Mouse (Mus musculus): ENCODE measurements around the gene Colgalt2.
"Not testable (repeated sequence)": the region's sequence is repeated elsewhere in the genome, so short reads cannot be mapped to it uniquely, and the experiment has no call there.

Colgalt2 gene

DNA sequence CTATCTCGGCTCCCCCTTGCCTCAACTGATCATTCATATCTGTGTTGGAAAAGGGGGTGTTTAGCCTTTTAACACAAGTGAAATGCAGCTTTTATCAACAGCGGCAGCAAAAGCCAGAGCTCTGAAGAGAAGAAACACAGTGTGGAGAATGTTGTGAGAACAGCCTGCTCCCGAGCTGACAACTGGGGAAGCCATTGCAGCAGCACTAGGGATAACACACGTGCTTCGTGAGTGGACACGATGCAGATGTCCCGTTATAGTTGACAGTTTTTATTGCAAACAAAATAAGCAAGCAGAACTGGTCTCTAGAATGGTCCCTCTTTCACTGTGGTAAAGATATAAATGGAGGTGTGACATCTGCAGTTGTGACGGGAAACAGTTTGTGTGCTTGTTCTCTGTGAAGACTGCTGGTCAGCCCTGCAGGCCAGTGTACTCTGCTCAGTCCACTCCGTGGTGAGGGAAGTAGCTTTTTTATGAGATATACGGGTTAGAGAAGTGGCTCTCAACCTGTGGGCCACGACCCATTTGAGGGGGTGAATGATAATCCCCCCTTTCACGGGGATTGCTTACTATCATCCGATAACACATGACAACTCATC, 16.8 kb downstream of the Colgalt2 start:
- in situ Hi-C loops (cut with MboI; ENCODE audit: low sequenced_read_pairs): no loop called here

DNA sequence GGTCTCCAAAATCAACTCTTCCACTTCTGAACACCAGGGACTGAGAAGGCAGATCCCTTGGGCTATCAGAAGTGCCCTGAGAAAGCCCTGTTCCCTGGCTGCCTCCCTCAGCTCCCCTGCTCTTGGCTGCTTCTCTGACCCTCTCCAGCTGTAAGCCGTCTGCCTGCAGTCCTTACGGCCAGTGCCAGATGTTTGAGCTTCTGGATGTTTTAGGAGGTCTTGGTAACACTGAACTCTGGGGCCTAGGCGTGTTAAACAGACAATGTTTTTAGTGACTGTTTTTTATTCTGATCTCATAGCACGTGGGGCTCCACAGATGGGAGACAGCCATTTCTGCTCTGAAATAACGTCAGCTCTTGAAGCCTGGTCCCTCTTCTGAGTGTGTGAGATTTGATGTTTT, 18.0 kb downstream of the Colgalt2 start:
- in situ Hi-C loops (cut with MboI; ENCODE audit: low sequenced_read_pairs): no loop called here

DNA sequence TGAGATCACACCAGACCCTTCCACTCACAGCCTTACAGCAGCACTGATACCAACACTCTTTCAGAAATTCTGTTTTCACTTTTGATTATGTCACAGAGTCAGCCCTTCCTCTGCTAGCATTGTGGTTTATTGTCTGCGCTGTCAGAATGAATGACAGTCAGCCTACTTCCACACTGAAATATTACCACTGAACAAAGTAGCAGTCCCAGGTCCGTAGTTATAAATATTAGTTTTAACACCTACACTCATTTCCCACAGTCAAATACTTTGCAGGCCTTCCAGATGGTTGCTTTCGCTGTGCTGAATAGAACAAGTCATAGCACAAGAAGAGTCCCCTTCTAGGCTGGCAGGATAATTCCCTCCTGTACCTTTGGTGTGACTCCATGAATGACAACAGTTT, 22.7 kb downstream of the Colgalt2 start:
- in situ Hi-C loops (cut with MboI; ENCODE audit: low sequenced_read_pairs): no loop called here

DNA sequence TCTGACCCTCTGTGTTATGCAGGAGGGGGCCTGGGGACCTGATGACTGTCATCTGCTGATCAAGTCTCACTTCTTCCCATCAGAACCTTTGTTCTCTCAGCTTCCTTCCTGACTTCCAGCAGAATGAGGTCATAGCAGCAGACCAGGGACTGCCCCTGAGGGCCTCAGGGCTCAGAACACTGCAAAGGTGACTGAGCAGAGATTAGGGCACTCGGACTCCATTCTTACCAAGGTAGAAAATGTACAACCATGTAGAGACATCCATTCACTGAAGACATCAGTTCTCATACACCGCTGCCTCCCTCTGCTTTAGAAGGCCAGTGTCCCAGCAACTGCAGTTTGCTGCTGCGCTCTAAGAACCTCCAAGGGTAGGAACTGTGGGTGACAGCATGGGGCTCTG, 23.4 kb downstream of the Colgalt2 start:
- in situ Hi-C loops (cut with MboI; ENCODE audit: low sequenced_read_pairs): no loop called here

DNA sequence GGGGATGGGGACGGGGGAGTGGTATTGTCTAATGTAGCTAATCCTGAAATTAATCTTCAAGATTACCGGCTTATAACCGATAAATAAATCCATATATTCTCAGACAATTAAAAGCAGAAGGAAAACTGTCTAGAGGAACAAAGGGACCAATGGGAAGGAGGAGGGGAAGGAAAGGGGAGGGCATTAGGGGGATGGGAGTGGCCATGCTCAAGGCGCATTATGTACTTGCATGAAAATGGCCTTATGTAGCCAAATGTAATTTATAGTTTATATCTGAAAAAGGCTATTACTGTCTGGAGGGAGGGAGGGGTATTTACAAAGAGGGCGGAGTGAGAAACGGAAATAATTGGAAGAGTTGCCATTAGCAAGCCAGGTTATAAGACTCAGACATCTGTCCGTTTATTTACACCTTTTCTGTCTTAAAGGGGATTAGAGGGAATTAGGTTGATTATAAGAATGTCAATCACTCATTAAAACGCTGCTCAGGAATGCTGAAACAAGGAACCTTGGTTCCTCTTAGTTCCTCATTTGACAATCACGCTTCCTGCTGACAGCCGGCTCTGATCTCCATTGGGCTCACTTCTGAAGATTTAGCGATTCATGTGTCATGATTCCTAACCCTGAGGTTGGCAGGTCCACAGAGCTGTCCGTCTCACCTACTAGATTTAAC, 28.4 kb downstream of the Colgalt2 start:
- in situ Hi-C loops (cut with MboI; ENCODE audit: low sequenced_read_pairs): no loop called here

DNA sequence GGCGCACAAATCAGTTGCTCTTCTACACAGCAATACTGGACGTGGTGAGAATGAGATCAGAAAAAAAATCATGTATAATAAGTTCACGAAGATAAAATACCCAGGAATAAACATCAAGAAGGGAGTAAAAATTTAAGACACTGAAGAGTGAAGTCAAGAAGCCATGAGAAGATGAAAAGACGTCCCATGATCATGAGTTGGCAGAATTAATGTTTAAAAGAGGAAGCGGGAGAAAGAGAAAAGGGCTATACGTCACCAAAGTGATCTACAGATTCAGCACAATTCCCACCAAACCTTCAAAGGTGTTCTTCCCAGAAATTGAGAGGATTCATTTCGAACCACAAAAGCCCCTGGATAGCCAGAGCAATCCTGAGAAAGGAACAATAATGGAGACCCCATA, 30.2 kb downstream of the Colgalt2 start:
- in situ Hi-C loops (cut with MboI; ENCODE audit: low sequenced_read_pairs): no loop called here

DNA sequence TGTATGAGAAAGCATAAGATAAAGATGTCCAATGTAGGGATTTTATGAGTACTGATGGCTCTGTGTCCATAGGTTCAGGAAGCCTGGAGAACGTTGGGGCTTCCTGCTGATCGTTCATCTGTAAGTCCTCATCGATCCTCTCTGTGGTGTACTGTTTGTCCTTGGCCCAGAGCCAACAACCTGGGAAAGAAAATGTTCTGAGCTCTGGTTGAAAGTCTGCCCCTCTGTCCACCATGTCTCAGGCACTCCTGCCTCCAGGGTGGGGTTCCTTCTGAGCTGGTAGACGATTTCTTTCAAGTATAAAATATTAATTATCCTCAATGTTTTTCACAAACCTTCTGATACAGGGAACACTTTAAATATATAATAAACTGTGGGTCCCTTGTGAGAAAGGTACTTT, 34.5 kb downstream of the Colgalt2 start:
- in situ Hi-C loops (cut with MboI; ENCODE audit: low sequenced_read_pairs): no loop called here

DNA sequence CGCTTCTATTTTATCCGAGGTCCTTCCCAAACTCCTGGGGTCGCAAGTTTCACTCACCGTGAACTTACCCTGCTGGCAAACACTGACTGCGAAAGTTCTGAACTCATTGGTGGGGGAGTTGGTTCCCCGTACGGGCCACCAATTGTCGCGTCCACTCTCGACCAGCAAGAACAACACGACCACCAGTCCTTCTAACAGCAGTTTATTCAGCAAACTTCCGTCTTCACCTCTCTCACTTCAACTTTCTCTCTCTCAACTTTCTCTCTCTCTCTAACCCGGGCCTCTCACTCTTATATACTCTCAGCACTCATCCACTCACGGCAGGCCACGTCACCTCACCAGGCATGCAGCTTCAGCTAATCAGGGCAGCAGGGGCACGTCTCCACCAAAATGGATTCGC, 37.9 kb downstream of the Colgalt2 start:
- in situ Hi-C loops (cut with MboI; ENCODE audit: low sequenced_read_pairs): not testable (repeated sequence)

DNA sequence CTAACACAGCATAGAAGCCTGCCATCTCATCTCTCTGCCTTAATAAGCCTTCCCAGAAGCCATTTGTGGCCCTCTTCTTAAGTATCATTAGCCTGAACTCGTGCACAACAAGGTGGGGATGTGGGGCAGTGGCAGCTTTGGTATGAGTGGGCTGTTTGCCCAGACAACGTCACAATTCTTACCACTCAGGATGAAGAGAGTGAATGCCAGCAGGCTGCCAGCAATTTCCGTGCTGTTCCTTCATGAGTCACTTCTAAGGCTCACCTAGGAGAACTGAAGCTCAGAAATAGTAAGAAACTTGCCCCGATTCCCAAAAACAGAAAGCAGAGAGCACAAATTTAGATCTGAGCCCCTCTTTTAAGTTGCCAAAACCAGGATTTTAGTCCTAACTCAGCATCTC, 39.8 kb downstream of the Colgalt2 start:
- in situ Hi-C loops (cut with MboI; ENCODE audit: low sequenced_read_pairs): no loop called here

DNA sequence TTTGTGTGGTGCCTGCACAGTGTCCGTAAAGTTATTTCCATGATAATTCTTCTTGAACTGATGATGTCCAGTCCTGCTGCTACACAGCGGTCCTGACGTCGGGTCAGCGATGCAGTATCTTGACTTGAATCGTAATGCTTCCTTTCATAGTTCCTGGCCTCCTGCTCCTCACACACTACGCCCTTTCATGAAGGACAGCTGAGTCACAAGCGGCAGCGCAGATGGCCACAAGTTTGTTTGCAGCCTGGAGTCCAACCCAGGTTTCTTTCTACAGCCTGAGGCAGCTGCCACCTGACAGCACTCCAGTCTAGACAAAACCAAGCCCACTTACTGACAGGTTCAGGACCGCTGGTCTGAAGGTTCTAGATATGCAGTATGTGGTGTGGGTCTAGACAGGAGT, 40.2 kb downstream of the Colgalt2 start:
- in situ Hi-C loops (cut with MboI; ENCODE audit: low sequenced_read_pairs): no loop called here

DNA sequence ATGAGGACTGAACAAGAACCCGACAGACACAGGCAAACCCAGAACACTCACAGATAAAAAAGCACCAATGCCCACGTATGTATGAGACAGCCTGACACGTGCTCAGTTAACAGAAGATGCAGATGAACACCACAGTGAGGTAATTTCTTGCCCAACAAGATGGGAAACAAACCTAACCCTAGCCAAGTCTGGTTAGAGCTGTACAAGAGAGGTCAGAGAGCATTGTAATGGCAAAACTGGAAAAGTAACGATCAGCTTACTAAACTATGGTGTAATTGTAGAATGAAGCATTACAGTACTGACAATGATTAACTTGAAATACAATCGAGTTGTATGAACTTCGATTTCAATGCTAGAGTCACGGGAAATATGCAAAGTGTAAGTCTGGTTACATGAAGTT, 45.0 kb downstream of the Colgalt2 start:
- in situ Hi-C loops (cut with MboI; ENCODE audit: low sequenced_read_pairs): no loop called here

DNA sequence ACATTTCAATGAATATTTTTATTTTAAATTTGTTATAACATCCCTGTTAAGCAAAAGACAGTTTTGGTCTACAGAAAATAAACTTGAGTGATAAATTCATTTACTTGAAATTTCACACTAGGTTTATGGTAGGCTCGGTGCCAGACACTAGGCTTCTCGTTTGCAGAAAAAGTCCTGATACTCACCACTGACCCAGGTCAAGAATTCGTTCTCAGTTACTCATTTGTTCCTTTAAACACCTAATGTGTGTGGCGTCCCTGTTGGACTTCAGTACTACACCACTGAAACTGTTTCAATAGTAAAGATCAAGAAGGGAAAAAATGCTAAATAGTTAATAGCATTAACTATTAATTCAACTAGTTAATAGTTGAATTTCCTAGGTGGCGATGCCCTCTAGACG, 46.3 kb downstream of the Colgalt2 start:
- in situ Hi-C loops (cut with MboI; ENCODE audit: low sequenced_read_pairs): no loop called here

DNA sequence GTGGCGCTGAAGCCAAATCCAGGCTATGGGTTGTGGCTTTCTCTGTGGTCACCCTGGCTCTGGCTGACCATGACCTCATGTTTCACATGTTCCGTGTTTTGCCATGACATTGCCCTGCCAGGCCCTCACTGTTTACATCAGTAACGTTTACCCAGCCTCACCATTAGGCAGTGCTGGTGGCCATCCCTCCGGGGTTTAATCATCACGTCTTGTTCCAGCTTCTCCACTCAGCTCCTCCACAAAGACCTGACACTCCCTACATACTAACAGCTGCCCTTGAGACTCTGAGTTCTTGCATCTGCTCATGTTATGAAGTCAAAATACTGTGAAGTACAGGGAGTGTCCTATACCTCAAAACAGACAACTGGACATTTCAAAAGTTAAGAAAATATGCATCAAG, 54.9 kb downstream of the Colgalt2 start:
- in situ Hi-C loops (cut with MboI; ENCODE audit: low sequenced_read_pairs): no loop called here

DNA sequence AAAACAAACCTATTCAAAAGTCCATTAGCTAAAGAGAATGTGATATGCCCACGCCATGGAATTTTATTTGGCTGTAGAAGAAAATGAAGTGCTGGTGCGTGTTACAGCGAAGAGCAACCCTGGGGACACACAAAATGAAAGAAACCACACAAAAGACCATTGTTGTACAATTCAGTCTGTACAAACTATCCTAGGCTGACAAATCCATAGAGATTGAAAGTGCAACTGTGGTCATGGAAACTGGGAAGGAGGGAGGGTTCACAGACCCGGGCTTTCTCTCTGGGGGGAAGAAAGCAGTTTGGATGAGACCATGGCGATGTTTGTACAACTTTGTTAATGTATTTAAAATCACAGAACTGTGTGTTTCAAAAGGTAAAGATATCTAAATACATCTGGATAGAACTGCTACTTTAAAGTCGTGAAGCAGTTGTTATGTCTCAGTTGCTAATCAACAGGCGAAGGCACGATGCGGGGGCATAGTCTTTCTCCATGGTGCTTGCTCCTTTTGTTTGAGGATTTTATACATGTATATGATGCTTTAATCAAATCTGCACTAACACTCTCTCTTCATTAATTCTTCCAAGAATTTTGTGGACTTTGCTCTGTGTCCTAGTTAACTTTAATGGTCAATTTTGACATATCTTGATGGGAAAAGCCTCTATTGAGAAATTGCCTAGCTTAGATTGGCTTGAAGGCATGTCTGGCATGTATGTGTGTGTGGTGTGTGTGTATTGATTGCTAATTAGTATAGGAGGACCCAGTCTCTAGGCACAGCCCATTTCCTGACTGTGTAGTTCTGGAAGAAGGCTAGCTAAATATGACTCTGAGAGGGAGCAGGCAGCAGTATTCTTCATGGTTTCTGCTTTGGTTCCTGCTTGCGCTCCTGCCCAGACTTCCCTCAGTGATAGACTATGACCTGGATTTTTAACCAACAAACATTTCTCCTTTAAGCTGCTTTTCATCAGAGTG, 55.9 kb downstream of the Colgalt2 start:
- in situ Hi-C loops (cut with MboI; ENCODE audit: low sequenced_read_pairs): no loop called here

DNA sequence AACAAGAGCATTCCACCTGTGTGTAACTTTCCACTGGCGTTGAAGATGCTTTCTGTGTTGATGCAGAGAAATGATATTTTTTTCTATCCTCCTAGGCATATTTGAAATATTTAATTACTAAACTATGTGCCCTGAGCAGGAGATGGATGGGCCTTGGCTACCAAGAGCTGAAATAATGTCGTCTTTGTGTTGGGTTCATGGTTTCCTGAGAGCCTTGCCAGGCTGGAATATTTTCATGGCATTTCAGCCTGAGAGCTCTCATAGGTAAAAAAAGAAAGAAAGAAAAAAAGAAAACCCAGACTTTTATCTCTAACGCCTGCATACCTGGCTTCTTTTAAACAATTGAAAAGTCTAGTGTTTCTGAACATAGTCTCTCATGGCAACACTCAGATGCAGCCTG, 56.6 kb downstream of the Colgalt2 start:
- in situ Hi-C loops (cut with MboI; ENCODE audit: low sequenced_read_pairs): no loop called here

DNA sequence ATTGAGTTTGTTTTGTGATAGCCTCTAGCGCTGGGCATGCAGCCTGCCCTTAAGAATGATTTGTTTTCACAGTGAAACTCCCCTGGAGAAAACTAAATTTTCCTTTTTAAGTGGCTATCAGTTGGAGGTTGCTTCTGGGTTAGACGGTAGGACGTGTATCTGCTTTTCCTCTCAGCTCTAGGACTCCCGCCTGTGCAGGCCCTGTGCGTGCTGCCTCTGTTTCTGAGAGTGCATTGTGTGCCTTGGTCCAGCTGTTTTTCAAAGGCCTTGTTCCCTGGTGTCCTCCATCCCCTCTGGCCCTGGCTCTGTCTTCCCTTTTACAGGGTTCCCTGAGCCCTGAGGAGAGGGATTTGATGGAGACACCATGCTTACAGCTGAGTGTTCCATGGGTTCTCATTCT, 58.0 kb downstream of the Colgalt2 start:
- in situ Hi-C loops (cut with MboI; ENCODE audit: low sequenced_read_pairs): no loop called here

DNA sequence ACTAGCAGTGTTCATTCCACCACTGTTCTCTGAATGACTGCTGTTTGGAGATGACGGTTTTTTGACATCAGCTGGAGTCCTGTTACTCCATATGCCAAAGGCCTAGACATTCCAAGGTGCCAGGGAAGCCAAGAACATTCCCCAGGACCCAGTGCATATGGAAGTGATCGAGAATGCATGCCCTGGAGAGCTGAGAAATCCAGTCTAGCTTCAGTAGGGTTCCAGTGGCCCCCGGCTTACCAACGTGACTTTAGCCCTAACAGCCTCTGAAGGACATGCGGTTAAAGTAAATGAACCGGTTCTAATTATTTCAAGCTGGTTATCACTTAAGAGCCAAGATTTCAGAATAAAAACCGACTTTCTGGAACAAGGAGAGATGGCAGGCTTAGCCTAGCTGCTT, 59.4 kb downstream of the Colgalt2 start:
- in situ Hi-C loops (cut with MboI; ENCODE audit: low sequenced_read_pairs): no loop called here

DNA sequence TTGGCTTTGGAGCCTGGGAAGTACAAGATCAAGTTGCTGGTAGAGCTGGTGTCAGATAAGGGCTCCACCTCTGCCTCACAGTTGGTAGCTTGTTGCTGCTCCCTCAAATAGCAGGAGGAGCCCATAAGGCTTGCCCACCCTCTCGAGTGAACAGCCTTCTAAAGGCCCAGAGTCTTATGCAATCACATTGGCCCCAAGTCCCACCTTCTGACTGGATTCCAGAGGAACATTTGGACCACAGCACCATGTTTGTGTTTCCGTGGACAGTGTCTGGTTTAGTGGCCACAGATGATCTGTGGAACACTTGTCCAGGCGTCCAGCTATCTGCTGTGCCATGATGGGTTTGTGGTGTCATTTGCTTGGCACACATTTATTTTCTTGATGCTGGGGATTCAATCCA, 61.3 kb downstream of the Colgalt2 start:
- in situ Hi-C loops (cut with MboI; ENCODE audit: low sequenced_read_pairs): no loop called here

DNA sequence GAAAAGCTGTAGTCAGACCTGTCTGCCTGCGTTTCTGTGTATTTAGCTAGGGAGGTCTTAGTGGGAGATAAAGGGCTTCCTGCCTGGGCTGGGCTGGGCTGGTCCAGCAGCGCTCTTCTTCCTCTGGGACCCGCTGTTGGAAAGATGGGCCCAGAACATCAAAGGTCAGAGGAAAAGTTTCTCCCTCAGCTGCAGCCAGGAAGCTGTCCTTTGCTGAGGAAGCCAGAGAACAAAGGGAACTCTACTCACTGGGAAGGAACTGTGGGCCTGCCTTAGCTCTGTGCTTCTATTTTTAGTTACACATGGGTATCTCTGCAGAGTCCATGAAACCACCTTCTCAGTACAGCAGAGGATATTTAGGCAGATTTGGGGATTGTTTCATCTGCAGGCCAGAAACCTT, 62.2 kb downstream of the Colgalt2 start:
- in situ Hi-C loops (cut with MboI; ENCODE audit: low sequenced_read_pairs): no loop called here

DNA sequence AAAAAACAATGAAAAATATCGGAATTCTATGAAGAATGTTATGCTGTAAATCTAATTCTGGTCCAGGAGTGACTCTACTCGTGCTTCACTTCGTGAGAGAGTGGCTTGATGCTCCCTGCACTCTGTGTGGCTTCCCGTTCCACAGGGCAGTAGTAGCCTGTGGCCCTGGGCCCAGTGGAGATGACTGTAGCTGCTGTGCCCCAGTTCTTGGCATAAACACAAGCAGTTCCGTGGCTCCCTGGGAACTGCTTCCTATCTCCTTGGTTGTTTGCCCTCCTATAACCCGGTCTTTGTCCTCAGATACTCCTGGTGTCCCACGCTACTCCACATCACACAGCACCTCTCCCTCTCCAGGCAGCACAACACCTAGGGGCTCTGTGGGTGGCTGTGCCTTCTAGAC, 62.7 kb downstream of the Colgalt2 start:
- in situ Hi-C loops (cut with MboI; ENCODE audit: low sequenced_read_pairs): no loop called here

DNA sequence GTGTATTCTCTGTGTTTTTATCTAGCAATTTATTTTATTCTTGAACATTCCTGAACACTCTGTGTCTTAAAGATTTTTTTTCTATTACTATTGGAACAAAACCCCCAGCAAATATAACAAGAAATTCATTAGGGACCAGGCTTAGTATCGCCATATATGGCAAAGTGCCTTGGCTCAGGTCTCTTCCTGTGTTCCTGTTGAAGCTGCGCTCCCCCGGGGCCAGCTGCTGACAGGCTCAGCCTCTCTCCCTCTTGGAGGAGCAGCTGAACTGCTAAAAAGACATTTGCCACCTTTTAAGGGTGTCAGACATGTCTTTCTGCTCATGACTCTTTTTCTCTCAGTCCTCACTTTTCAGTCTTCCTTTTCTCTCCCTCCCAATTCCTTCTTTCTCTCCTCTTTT, 66.7 kb downstream of the Colgalt2 start:
- in situ Hi-C loops (cut with MboI; ENCODE audit: low sequenced_read_pairs): no loop called here

DNA sequence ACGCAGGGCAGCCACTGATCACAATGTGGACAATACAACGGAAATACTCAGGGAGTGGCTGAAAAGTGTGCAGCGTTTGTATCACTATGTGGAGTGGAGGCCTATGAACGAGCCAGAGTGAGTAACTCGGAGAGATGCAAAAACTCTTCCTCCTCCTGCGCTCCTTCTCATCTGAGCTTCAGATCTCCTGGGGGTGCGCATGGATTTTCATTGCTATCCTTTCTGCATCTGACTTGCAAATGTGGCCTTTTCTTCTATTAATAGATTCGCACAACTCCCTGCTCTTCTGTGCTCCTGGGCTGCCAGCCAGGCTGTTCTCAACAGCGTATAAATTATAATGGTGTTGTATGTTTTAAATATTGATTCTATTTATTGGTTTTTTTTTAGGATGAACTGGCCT, 68.8 kb downstream of the Colgalt2 start:
- in situ Hi-C loops (cut with MboI; ENCODE audit: low sequenced_read_pairs): no loop called here
